Mouse (Mus musculus): ENCODE measurements at regions not wholly inside any gene's neighbourhood (a gene's known extent, or its start where the extent isn't known, plus 50 kb on each side); places are given as distances from the start of the nearest gene placed in this dataset.

DNA sequence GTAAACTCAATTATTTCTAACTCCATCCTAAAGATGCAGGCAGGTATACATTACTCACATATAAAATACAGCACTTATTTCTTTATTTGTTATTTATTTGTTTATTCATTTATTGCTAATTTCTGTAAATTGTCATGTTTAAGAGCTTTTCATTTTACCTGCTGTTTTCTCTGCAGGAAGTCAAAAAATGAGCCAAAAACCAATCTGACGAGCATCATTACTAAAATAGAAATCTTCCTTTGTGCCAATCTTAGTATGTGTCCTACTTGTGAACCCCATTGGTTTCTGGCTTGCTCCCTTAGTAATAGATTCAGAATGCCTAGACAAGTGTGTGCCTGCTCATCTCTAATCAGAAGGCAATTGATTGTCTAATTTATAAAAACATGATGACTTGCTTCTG, 495.1 kb upstream of the Manea start:
- TF ChIP-seq NANOG (IDR thresholded peaks at IDR 0.05; ENCODE audit: borderline replicate concordance, low read length) (no peak), POU5F1 (IDR thresholded peaks at IDR 0.05; ENCODE audit: borderline replicate concordance, low read length) (no peak), CTCF (conservative IDR thresholded peaks at IDR 0.05; ENCODE audit: low read length) (no peak)
- Histone ChIP-seq H3K4me1 (replicated peaks; ENCODE audit: low read depth, low read length) (no peaks in the 10 kb centered on the region), H3K36me3 (ENCODE audit: insufficient read depth, low read length) (no peaks in the 10 kb centered on the region), H3K9me3 (ENCODE audit: low read length) (no peaks in the 10 kb centered on the region), H3K27me3 (ENCODE audit: insufficient read depth, low read length) (no peaks in the 10 kb centered on the region), H3K4me3 (replicated peaks; ENCODE audit: low read length) (no peak overlapping the region)

DNA sequence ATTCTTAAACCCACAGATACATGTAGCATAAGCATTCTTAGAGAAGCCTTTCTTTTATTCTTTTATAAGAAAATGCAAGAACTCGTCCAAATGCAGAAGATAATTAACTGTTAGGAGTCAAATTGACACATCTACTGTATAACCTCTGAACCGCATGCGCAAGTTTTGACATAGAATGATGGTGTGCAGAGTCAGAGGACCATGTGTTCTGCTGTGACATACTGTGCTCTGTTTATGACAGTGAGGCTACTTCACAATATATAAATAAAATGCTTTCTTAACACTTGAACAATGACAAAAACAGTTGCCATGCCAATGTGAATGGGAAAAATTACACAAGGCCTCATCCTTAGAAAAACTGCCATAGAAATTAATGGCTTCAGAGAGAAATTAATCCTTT, 454.1 kb upstream of the Manea start:
- Histone ChIP-seq H3K27me3 (ENCODE audit: insufficient read depth, low read length) (no peaks in the 10 kb centered on the region), H3K36me3 (ENCODE audit: insufficient read depth, low read length) (no peaks in the 10 kb centered on the region), H3K4me3 (replicated peaks; ENCODE audit: low read length) (no peak overlapping the region), H3K9me3 (ENCODE audit: low read length) (no peaks in the 10 kb centered on the region), H3K4me1 (replicated peaks; ENCODE audit: low read depth, low read length) (no peaks in the 10 kb centered on the region)
- TF ChIP-seq CTCF (conservative IDR thresholded peaks at IDR 0.05; ENCODE audit: low read length) = no peak
- TF ChIP-seq POU5F1 (IDR thresholded peaks at IDR 0.05; ENCODE audit: borderline replicate concordance, low read length) = no peak
- no peak for TF ChIP-seq NANOG (IDR thresholded peaks at IDR 0.05; ENCODE audit: borderline replicate concordance, low read length)

DNA sequence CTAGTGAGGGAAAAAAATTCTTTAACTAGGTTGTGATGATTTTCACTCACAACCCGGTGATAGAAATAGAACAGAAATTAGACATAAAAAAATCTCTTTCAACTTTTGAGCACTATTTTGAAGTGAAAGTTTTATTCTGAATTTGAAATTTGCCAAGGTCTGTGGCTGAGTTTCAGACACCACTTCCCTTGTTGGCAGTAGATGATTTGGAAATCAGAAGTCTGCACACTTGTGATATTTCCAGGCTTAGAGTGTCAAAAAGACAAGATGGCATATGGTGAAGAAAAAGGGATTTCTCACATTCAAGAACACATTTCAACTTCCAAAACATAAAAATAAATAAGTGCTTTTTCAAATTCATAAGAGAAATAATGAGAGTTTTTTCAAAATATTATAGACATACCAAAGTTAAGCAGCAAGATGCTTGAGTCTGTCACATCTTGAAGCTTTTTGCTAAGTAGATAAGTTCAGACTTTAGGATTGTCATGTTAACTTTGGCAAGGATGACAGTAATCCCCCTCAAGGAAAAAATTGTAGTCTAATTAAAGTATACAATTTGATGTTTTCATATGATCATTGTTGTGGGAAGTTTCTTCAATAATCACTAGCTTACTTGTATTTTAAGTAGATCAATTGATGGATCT, 446.6 kb upstream of the Manea start:
- H3K36me3 ChIP-seq (ENCODE audit: insufficient read depth, low read length) = no peaks in the 10 kb centered on the region
- TF ChIP-seq POU5F1 (IDR thresholded peaks at IDR 0.05; ENCODE audit: borderline replicate concordance, low read length) (no peak), NANOG (IDR thresholded peaks at IDR 0.05; ENCODE audit: borderline replicate concordance, low read length) (no peak), CTCF (conservative IDR thresholded peaks at IDR 0.05; ENCODE audit: low read length) (no peak)
- no peaks in the 10 kb centered on the region for H3K4me1 ChIP-seq (replicated peaks; ENCODE audit: low read depth, low read length)
- no peaks in the 10 kb centered on the region for H3K27me3 ChIP-seq (ENCODE audit: insufficient read depth, low read length)
- no peaks in the 10 kb centered on the region for H3K9me3 ChIP-seq (ENCODE audit: low read length)
- no peak overlapping the region for H3K4me3 ChIP-seq (replicated peaks; ENCODE audit: low read length)

DNA sequence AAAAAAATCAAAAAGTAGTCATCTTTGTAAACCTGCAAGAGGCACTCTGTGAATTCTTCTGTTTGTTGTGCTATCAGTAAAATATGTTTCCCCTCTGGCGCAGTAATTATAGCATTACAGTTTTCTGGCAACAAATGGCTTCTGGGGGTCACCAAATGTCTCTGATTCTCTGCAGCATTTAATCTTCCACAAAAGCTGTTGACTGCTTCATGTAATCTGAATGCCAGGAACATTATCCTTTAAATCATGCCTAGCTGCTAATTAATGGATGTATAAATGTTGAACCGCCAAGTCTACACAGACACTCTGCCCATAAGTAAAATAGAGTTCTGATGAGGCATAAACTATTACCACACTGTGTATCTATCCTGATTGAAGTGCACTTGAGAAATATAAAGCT, 421.2 kb upstream of the Manea start:
- Histone ChIP-seq H3K27me3 (ENCODE audit: insufficient read depth, low read length) (no peaks in the 10 kb centered on the region), H3K4me1 (replicated peaks; ENCODE audit: low read depth, low read length) (no peaks in the 10 kb centered on the region), H3K36me3 (ENCODE audit: insufficient read depth, low read length) (no peaks in the 10 kb centered on the region), H3K4me3 (replicated peaks; ENCODE audit: low read length) (no peak overlapping the region), H3K9me3 (ENCODE audit: low read length) (no peaks in the 10 kb centered on the region)
- TF ChIP-seq CTCF (conservative IDR thresholded peaks at IDR 0.05; ENCODE audit: low read length) = no peak
- TF ChIP-seq NANOG (IDR thresholded peaks at IDR 0.05; ENCODE audit: borderline replicate concordance, low read length) = no peak
- no peak for TF ChIP-seq POU5F1 (IDR thresholded peaks at IDR 0.05; ENCODE audit: borderline replicate concordance, low read length)

DNA sequence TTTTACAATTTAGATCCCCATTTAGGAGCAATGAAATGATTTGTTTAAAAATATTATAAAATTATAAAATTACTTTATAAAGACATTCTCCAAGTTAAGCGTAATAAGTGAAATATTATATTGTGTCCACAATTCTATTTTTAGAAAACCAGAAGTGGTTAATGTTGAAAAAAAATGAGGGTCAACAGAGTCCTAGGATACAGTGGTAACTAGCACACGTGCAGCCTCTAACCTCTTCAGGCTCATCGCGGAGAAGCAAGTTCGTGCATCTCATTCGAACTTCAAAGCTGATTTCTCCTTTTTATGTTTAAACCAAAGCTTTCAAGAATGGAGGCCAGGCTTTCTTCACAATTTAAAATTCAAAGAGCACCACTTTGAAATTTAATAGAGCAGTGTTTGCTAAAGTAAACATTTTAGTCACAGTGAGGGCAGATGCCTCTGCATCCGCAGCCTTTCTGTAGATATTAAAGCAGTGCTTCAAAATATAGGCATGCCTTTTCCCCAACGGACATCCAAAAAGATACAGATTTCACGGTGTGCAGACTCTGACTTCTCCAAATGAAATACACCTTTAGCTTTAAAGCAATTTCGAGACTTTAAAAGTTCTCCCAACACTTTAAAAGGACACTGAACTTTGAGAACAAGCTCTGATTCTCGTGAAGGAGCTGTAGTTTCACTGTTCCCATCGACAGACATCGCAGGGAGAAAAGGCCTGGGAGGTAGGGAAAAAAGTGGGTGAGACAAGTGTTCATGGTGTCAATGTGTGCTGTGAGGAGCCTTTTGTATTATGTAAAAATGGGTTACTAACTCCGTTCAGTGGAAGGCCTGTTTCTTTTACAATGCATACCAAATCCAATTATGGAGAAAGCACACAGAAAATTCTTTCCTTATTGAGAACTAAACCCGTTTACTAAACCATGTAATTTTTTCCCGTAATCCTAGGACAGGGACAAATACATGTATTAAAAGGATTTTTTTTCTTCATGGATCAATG, 419.8 kb upstream of the Manea start:
- Histone ChIP-seq H3K36me3 (ENCODE audit: insufficient read depth, low read length) (no peaks in the 10 kb centered on the region), H3K9me3 (ENCODE audit: low read length) (no peaks in the 10 kb centered on the region), H3K4me1 (replicated peaks; ENCODE audit: low read depth, low read length) (no peaks in the 10 kb centered on the region), H3K4me3 (replicated peaks; ENCODE audit: low read length) (no peak overlapping the region), H3K27me3 (ENCODE audit: insufficient read depth, low read length) (no peaks in the 10 kb centered on the region)
- no peak for TF ChIP-seq CTCF (conservative IDR thresholded peaks at IDR 0.05; ENCODE audit: low read length)
- no peak for TF ChIP-seq NANOG (IDR thresholded peaks at IDR 0.05; ENCODE audit: borderline replicate concordance, low read length)
- TF ChIP-seq POU5F1 (IDR thresholded peaks at IDR 0.05; ENCODE audit: borderline replicate concordance, low read length) = no peak

DNA sequence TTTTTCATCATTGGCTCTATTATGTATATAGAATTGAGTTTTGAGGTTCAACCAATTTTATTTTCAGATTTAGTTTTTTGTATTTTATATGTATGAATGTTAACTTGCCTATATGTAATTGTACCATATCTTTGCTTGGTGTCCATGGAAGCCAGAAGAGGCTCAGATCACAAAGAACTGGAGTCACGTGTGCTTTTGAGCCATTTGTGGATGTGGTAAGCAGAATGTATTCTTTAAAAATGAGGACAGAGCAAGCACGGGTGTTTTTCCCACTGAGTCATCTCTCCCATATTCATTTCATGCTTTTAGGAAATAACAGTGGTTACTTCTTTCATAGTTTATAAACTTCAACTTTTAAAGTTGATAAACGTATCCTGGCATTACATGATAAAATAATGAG, 394.1 kb upstream of the Manea start:
- Histone ChIP-seq H3K9me3 (ENCODE audit: low read length) (no peaks in the 10 kb centered on the region), H3K4me1 (replicated peaks; ENCODE audit: low read depth, low read length) (no peaks in the 10 kb centered on the region), H3K4me3 (replicated peaks; ENCODE audit: low read length) (no peak overlapping the region), H3K27me3 (ENCODE audit: insufficient read depth, low read length) (no peaks in the 10 kb centered on the region), H3K36me3 (ENCODE audit: insufficient read depth, low read length) (no peaks in the 10 kb centered on the region)
- TF ChIP-seq CTCF (conservative IDR thresholded peaks at IDR 0.05; ENCODE audit: low read length) (no peak), POU5F1 (IDR thresholded peaks at IDR 0.05; ENCODE audit: borderline replicate concordance, low read length) (no peak), NANOG (IDR thresholded peaks at IDR 0.05; ENCODE audit: borderline replicate concordance, low read length) (no peak)

DNA sequence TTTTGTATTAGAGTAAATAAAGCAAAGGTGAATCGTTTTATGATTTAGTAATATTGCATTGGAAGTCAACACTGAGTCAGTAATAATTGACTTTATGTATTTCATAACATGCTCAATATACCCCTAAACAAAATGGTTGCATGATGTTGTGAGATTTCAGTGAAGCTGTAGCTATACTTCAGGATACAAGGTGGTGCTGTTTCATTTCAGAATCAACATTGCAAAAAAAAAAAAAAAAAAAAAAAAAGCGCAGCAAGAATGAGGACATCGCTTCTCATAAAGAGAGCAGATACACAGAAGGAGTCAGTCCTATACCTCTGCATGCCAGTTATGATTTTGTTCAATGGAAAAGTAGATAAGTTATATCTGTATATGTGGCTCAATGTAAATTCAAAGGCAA, 389.7 kb upstream of the Manea start:
- H3K27me3 ChIP-seq (ENCODE audit: insufficient read depth, low read length) = no peaks in the 10 kb centered on the region
- H3K4me3 ChIP-seq (replicated peaks; ENCODE audit: low read length) = no peak overlapping the region

DNA sequence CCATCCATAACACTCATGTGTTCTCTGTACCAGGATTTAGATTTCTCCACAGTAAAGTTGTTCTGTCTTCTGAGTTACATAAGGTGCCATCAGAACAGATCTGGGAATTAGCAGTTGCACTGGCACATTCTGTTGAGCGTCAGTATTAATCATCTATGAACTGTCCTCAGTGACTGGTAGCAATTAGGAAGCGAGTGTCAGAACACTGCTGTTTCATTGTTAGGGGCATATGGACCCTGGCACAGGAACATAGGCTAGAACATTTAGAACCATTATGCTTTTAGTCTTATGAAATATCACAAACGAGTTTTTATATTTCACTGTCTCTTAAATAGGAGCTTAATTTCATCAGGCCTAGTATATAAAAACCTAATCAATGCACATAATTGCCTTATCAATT, 367.7 kb upstream of the Manea start:
- Histone ChIP-seq H3K36me3 (ENCODE audit: insufficient read depth, low read length) (no peaks in the 10 kb centered on the region), H3K9me3 (ENCODE audit: low read length) (no peaks in the 10 kb centered on the region), H3K4me1 (replicated peaks; ENCODE audit: low read depth, low read length) (no peaks in the 10 kb centered on the region), H3K4me3 (replicated peaks; ENCODE audit: low read length) (no peak overlapping the region), H3K27me3 (ENCODE audit: insufficient read depth, low read length) (no peaks in the 10 kb centered on the region)
- TF ChIP-seq NANOG (IDR thresholded peaks at IDR 0.05; ENCODE audit: borderline replicate concordance, low read length) (no peak), CTCF (conservative IDR thresholded peaks at IDR 0.05; ENCODE audit: low read length) (no peak), POU5F1 (IDR thresholded peaks at IDR 0.05; ENCODE audit: borderline replicate concordance, low read length) (no peak)

More for the DNA sequence above, 389.7 kb upstream of the Manea start:
- TF ChIP-seq POU5F1 (IDR thresholded peaks at IDR 0.05; ENCODE audit: borderline replicate concordance, low read length) (no peak), NANOG (IDR thresholded peaks at IDR 0.05; ENCODE audit: borderline replicate concordance, low read length) (no peak), CTCF (conservative IDR thresholded peaks at IDR 0.05; ENCODE audit: low read length) (no peak)
- Histone ChIP-seq H3K9me3 (ENCODE audit: low read length) (no peaks in the 10 kb centered on the region), H3K36me3 (ENCODE audit: insufficient read depth, low read length) (no peaks in the 10 kb centered on the region), H3K4me1 (replicated peaks; ENCODE audit: low read depth, low read length) (no peaks in the 10 kb centered on the region)

Data from E14TG2a.4 (cell line).